Mouse (Mus musculus) cerebellum, adult 11-12 months (tissue): Measurements from ENCODE around the gene Cxcl12.

ENCODE experiments used
- DNase-seq: peaks from one replicate; pipeline ENCODE4 v3.0.0; 2022

Cxcl12 gene

GRCm38 (mm10) chr6:117175113-117175793 is 6.9 kb downstream of the Cxcl12 start:
- DNase-seq: no peak

GRCm38 (mm10) chr6:117176406-117176805 is 8.1 kb downstream of the Cxcl12 start:
- DNase-seq: no peak

DNA sequence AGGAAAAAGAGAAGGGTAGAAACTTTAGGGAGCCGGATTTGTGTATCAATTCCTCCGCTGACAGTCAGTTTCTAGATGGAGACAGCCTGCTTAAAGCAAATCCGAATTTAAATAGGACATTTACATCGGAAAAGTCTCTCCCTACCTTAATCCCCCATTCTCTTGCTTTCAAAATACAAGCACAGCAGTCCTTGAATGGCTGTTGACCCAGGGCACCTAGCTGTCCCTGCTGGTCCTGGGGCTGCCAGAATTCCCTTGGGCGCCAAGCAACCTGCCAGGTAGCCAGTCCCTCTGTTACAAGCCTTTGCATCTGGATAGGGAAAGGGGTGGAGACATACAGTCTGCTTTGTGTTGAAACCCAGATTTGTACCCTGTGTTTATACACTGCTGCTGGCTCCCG is 12.0 kb downstream of the Cxcl12 start:
- no peak for DNase-seq

DNA sequence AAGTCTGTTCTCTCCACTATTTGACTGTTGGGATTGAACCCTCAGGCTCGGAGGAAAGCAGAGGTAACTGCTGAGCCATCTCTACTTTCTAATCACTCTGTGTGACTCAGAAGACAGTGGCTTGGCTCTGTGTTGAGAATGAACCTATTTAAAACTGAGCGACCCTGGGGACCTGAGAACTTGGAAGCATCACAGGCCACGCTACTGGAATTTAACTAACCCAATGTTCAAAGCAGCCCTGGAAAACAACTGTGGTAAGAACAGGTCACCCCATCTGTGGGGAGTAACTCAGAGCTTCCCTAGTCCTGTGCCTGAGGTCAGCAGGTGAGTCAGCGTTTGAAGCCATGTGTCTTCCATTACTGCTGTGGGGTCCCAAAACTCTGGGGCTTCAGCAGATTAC is 17.0 kb downstream of the Cxcl12 start:
- DNase-seq: no peak

DNA sequence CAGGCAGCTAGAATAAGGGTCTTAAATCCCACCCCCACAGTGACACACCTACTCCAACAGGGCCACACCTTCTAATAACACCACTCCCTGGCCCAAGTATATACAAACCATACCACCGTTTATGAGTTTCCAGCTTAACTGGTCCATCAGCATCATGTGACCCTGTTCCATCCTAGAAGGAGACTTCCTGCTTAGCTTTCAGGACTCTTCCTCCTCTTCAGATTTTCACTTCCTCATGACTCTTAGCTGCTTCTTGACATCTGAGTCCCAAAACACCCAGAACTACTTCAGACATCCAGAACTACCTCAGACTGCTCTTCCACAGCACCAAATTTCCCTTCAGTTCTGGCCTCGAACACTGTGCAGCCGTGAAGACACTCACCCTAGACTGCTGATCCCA is 22.1 kb downstream of the Cxcl12 start:
- DNase-seq: no peak

DNA sequence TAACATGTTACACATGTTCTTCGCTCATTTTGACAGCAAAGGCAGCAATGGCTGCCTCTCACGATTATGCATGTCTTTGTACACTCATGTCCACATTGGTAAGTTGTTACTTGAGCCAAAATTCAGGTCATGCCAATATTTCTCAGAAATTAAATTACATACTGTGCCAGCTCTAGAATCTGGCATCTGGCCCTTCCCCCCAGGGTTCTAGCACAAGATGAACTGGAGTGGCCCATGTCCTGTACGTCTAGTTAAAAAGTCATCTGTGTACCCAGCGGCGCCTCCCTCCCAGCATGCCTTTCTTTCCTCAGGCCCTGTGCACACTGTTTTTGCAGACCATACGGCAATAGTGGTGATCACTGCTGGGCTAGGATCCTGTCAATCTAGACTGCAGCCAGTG is 23.4 kb downstream of the Cxcl12 start:
- DNase-seq: no peak

DNA sequence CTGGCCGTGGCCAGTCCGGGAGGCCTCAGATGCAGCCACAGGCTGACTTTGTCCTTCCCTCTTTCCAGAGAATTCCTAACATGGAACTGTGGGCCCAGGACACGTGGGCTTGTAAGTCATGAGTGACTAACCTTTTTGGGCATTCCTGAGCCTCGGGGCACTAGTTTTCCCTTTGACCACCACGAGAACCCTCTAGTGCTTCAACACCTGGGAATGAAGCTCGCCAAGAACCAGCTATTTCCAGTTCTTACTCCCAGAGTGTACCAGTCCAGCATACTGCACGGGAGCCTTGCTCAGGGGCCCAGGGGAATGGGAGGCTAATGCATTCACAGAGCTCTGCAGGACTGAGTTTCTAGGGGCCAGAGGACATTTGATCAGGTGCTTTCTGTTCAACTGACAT is 24.3 kb downstream of the Cxcl12 start:
- DNase-seq: no peak

- no peak for DNase-seq
Observed at GRCm38 (mm10) chr6:117195270-117195669, 26.9 kb downstream of the Cxcl12 start.

- DNase-seq: no peak
Observed at GRCm38 (mm10) chr6:117198871-117199270, 30.5 kb downstream of the Cxcl12 start.

DNA sequence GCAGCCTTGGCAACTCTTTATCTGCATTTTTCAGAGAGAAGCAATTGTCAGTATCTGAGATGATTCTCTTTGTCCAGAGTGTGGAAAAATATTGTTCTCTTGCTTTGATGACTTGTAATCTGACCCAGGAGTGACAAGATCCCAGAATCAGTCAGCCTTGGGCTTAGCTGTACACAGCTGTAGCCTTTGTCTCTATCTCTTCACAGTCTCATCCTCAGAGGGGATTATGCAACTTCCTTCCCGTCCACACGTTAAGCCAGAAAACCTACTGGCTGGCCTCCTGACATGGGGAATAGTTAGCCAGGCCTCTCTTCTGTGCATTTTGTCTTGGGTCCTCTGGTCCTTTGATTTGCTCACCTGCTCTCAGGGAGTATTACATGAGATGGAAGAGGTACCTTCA is 31.4 kb downstream of the Cxcl12 start:
- DNase-seq: no peak

DNA sequence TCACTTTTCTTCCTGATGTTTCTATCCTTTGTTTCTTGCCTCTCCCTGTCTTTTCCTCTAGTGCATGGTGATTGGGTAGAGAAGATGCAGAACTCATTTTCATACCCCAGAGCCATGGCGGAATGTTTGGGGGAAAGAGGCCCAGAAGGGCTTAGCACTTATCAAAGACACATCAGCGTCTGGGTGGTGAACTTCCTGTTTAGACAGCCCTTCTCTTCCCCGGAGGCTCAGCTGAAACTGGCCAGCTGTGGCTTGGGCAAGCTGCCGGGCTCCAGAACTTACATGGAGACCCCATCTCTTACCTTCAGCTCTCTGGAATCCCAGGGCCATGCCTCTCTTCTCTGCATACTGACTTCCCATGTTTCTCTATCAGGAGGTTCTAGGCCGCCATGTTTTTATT is 32.6 kb downstream of the Cxcl12 start:
- DNase-seq: no peak

DNA sequence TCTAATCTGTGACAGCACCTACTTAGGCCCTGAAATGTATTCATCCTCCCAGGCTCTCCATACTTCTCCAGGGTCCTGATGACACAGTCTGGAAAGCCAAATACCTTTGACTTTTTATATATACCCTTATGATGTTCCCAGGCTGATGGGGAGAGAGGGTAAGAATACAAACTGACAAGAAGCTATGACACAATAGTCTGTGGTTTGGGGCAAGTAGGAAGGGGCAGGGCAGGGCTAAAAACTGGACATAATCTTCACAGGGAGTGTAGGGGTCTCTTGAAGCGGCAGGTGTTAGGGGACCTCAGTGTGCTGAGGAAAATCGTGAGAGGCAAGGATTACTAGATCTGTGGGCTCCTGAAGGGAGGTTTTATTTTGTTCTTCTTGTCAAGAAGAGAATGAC is 33.1 kb downstream of the Cxcl12 start:
- no peak for DNase-seq

GRCm38 (mm10) chr6:117201859-117202258 is 33.5 kb downstream of the Cxcl12 start:
- DNase-seq: no peak

GRCm38 (mm10) chr6:117202856-117203400 is 34.6 kb downstream of the Cxcl12 start:
- no peak for DNase-seq

DNA sequence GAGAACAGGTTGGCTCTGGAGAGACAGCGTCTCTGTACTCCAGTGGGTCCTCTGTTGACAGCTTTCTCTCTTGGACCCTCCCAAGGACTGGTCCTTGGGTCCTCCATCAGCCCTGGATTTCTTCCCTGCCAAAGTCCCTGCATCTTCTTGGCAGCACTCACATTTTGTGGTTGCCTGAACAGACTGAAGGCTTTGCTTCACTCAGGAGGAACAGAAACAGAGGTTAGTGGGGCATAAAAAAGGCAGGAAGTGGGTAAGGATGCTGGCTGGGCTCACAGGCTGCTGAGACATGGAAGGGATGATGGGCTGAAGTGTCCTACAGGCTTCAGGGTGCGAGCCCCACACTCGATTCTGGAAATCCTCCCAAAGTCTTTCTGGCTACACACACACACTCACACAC is 35.8 kb downstream of the Cxcl12 start:
- no peak for DNase-seq

DNA sequence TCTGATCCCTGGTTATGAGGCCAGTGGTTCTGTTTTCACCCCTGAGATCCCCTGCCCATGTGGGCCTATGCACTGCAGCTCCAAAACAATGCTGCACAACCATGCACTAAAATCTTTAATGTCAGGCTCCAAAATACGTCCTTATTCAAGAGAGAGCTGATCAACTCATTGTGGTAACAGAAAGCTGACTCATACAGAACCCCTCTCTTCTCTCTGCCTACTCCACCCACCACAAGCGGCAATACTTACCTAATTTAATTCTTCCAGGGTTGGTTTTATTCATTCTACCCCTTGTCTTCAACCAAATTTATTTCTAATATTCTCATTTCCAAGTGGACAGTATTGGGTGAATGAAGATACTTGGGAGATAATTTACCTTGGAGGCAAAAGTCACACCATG is 38.5 kb downstream of the Cxcl12 start:
- no peak for DNase-seq

DNA sequence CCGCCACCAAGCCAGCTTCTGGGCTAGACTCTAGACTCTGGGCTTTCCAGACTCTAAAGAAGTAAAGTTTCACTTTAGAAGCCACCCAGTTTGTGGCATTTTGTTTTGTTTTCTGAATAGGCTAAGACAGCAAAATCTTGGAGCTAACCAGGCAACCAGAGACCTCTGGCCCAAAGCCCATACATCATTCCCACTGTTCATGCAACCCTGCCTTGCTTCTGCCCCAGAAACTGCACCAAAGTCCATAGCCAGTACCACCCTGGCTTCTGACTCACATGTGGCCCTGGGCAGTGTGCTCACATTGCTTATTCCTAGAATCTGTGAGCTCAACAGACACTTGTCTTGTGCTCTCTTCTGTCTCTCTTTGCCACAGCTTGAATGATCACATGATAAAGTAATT is 39.0 kb downstream of the Cxcl12 start:
- no peak for DNase-seq

DNA sequence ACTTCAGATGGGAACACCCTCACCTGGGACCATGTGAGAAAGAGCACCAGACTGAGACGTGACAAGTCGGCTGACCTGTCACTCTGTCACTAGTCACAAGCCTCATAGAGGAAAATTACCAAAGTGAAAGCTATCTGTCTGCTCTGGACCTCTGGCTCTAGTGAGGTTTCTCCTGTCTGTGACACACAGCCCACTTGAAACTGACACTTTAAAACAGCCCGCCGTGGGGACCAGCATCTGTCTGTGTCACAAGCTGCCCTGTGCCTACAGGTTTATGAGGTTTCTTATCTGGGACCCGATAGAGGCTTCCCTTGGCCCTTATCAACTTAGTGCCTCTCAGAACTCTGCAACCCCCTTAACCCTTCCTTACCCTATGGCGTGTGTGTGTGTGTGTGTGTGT is 41.8 kb downstream of the Cxcl12 start:
- no peak for DNase-seq

DNA sequence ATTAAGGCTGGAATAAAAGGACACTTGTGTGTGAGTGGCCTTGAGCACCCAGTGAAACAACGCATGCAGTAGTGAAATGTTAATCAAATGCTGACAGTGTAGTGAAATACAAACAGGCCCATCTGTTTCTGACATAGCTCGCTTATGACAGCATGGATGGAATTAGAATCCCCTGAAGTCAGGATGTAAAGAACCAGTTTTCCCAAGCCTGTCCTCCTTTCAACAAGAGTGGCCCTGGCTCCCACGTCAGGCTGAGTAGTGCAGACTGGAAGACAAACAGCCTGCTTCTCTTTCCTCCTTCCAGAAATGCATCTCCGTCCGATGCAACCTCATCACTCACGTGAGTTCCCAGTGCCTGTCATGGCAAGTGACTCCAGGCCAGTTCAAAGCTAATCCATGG is 42.2 kb downstream of the Cxcl12 start:
- DNase-seq: no peak

GRCm38 (mm10) chr6:117214506-117214905 is 46.2 kb downstream of the Cxcl12 start:
- no peak for DNase-seq

GRCm38 (mm10) chr6:117218442-117219299 is 50.3 kb downstream of the Cxcl12 start:
- peak; percentile 60 for DNase-seq

DNA sequence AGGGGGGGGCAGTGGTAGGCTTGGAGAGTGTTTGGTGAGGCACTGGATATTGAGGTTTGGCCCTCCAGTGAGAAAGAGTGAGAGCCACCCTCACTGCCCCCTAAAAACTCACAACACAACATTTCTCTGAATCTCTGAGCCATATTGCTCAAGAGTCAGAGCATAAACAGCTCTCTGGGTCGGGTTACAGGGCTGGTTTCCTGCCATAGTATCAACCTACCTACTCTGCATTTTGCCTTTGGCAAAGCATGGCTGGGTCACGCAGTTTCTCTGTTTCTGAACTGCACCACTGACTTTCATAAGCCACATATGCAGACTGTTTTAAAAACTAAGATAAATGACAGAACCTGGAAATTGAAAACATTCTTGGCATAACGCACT is 51.0 kb downstream of the Cxcl12 start:
- no peak for DNase-seq

GRCm38 (mm10) chr6:117219911-117220481 is 51.7 kb downstream of the Cxcl12 start:
- peak; percentile 42 for DNase-seq

DNA sequence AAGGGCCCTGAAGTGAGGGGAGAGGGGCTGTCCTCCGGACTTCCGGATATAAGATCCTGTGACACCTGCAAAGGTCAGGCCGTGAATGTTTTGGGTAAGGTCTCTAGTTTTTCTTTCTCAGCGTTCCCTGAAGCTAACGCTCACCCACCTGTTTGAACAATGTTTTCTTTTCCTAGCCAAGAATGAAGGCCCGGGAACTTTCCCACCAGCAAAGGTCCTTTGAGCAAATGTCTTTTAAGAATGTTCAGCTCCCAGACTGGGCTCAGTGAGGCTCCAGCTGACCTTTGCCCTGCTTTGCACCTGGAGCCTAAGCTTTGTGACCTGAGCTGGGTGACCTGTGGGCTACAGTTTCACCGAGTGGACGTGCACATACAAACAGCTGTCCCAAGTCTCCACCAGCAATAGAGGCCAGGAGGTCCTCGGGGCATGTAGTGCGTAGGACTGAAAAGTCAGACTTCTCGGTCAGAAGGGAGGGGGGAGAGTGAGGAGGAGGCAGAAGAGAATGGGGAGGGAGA is 52.6 kb downstream of the Cxcl12 start:
- DNase-seq: no peak
